In the genomic region with DNA sequence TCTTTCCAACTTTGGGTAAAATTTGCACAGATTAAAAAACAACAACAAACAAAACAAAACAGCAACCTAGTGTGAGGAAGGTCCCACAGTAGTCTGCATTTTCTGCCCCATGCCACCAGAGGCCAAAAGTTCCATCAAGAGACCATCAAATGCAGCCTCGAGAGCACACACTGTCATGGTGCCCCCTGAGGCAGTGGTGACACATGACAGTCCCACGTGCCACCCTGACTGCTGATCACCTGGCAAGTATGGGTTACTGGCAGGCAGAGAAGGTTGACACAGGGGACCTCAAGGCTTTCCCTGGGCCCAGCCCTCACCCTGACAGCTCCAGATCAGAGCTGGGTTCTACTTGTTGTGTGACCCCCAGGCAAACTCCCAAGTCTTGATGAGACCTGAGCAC, we compare ENCODE assay signal across 22 mouse cellular contexts. TPM values are rescaled to one million over a fixed set of nuclear protein-coding genes. Genes with fewer than 3 reads are reported as not detected.
DNase-seq lines count a peak whose midpoint lies in the region; ATAC-seq and TF ChIP-seq lines count a peak whose summit lies in the region.
"Had no signal": no experiment of that assay in that cellular context is flagged by ENCODE, and none has a peak within 500 bp of the region (broad histone marks: within the 10 kb centered on the region; RNA-seq: fewer than 3 reads in every experiment).

No protein-coding gene starts in this region.

- H3K27ac ChIP-seq in layer of hippocampus, adult 2 months, result no peak overlapping the region
- H3K27ac ChIP-seq in midbrain, postnatal 0 days (ENCODE audit: low read depth, low read length), result no peak overlapping the region
- no peak overlapping the region for H3K27ac ChIP-seq in midbrain, embryonic 11.5 days (ENCODE audit: low read depth, low read length)
- no peak overlapping the region for H3K27ac ChIP-seq in forebrain, embryonic 16.5 days (ENCODE audit: low read length)
- H3K27ac ChIP-seq: embryonic facial prominence, embryonic 13.5 days; forebrain, embryonic 13.5 days; heart, adult 2 months; heart, embryonic 15.5 days; hindbrain, embryonic 13.5 days; hindbrain, postnatal 0 days had no signal

- H3K27me3 ChIP-seq in midbrain, postnatal 0 days (ENCODE audit: insufficient read depth, low read length), result no peaks in the 10 kb centered on the region
- no peaks in the 10 kb centered on the region for H3K27me3 ChIP-seq in midbrain, embryonic 11.5 days (ENCODE audit: control insufficient read depth, insufficient read depth, low read length)
- H3K27me3 ChIP-seq in forebrain, embryonic 16.5 days (replicated peaks; ENCODE audit: control insufficient read depth, insufficient read depth, low read length), result no peaks in the 10 kb centered on the region
- H3K27me3 ChIP-seq: CH12.LX; embryonic facial prominence, embryonic 13.5 days; forebrain, embryonic 13.5 days; heart, embryonic 15.5 days; hindbrain, embryonic 13.5 days had no signal

- 46% methylated on average over 2 of the region's 2 CpGs for WGBS in midbrain, postnatal 0 days
- 46% methylated on average over 2 of the region's 2 CpGs for WGBS in midbrain, embryonic 11.5 days
- WGBS in forebrain, embryonic 16.5 days, result 52% methylated on average over 2 of the region's 2 CpGs

- no peak overlapping the region for H3K4me3 ChIP-seq in layer of hippocampus, adult 2 months
- no peak overlapping the region for H3K4me3 ChIP-seq in midbrain, postnatal 0 days (ENCODE audit: low read depth, low read length)
- no peak overlapping the region for H3K4me3 ChIP-seq in midbrain, embryonic 11.5 days (ENCODE audit: low read depth, low read length)
- H3K4me3 ChIP-seq in forebrain, embryonic 16.5 days (replicated peaks; ENCODE audit: low read length), result no peak overlapping the region
- H3K4me3 ChIP-seq: embryonic facial prominence, embryonic 13.5 days; forebrain, embryonic 13.5 days; heart, adult 2 months; heart, embryonic 15.5 days; hindbrain, embryonic 13.5 days had no signal

- no peaks in the 10 kb centered on the region for H3K9me3 ChIP-seq in midbrain, postnatal 0 days (ENCODE audit: low read length)
- H3K9me3 ChIP-seq in midbrain, embryonic 11.5 days (ENCODE audit: control insufficient read depth, low read length), result no peaks in the 10 kb centered on the region
- peaks cover 3% of the 10 kb centered on the region; the same call in 1 of the 2 replicates for H3K9me3 ChIP-seq in forebrain, embryonic 16.5 days (ENCODE audit: control insufficient read depth, low read length)
- H3K9me3 ChIP-seq: embryonic facial prominence, embryonic 13.5 days; forebrain, embryonic 13.5 days; heart, embryonic 15.5 days; hindbrain, embryonic 13.5 days had no signal

- ATAC-seq in midbrain, postnatal 0 days (ENCODE audit: low FRiP score), result no peak
- no peak for ATAC-seq in midbrain, embryonic 11.5 days (ENCODE audit: low FRiP score)
- ATAC-seq in neutrophil, adult 5-6 weeks (ENCODE audit: extremely low read depth, insufficient number of reproducible peaks, low FRiP score, poor library complexity, severe bottlenecking), result 0 out of 2 replicates have a peak, but pooled peaks have one; percentile 33
- no peak for ATAC-seq in forebrain, embryonic 16.5 days
- ATAC-seq: forebrain, embryonic 13.5 days; hindbrain, postnatal 0 days had no signal

- TF ChIP-seq CTCF in layer of hippocampus, adult 2 months (conservative IDR thresholded peaks at IDR 0.05), result peak; percentile 25
- peak; percentile 9; the same call in 1 of the 2 replicates for TF ChIP-seq CTCF in midbrain, postnatal 0 days (IDR thresholded peaks at IDR 0.05)

- no peaks in the 10 kb centered on the region for H3K4me1 ChIP-seq in midbrain, postnatal 0 days (ENCODE audit: insufficient read depth, low read length)
- no peaks in the 10 kb centered on the region for H3K4me1 ChIP-seq in midbrain, embryonic 11.5 days (ENCODE audit: control insufficient read depth, insufficient read depth, low read length)
- no peaks in the 10 kb centered on the region for H3K4me1 ChIP-seq in forebrain, embryonic 16.5 days (replicated peaks; ENCODE audit: control insufficient read depth, insufficient read depth, low read length)
- H3K4me1 ChIP-seq: embryonic facial prominence, embryonic 13.5 days; forebrain, embryonic 13.5 days; heart, embryonic 15.5 days; hindbrain, embryonic 13.5 days had no signal

- no peak overlapping the region for H3K9ac ChIP-seq in midbrain, postnatal 0 days (replicated peaks; ENCODE audit: low read length, poor library complexity, severe bottlenecking)
- H3K9ac ChIP-seq in midbrain, embryonic 11.5 days (ENCODE audit: low read length), result no peak overlapping the region
- H3K9ac ChIP-seq in forebrain, embryonic 16.5 days (replicated peaks; ENCODE audit: low read depth, low read length), result no peak overlapping the region
- H3K9ac ChIP-seq: embryonic facial prominence, embryonic 13.5 days; forebrain, embryonic 13.5 days; heart, embryonic 15.5 days; hindbrain, embryonic 13.5 days had no signal

- DNase-seq in layer of hippocampus, adult 2 months (ENCODE audit: low spot score in 2 of 2), result no peak
- no peak for DNase-seq in layer of hippocampus, adult 18-20 months (ENCODE audit: low spot score in 2 of 2)
- DNase-seq in midbrain, postnatal 0 days (ENCODE audit: low spot score), result no peak
- DNase-seq in midbrain, embryonic 11.5 days (ENCODE audit: low spot score, missing footprints), result no peak
- peak; percentile 49 for DNase-seq in induced T-regulatory cell, adult 2 months (ENCODE audit: low read depth)
- DNase-seq in retina, embryonic 14.5 days (ENCODE audit: low spot score), result no peak
- DNase-seq: adrenal gland, postnatal 14 days; cerebellum, adult 18-20 months; cerebellum, adult 9-11 months; cerebellum, postnatal 36 days; gastrocnemius, postnatal 10 days; heart, adult 2 months; heart, postnatal 14 days had no signal

- peaks cover 14% of the 10 kb centered on the region; the same call in 1 of the 2 replicates for H3K36me3 ChIP-seq in midbrain, postnatal 0 days (ENCODE audit: insufficient read depth, low read length)
- no peaks in the 10 kb centered on the region for H3K36me3 ChIP-seq in midbrain, embryonic 11.5 days (ENCODE audit: control insufficient read depth, insufficient read depth, low read length)
- H3K36me3 ChIP-seq in forebrain, embryonic 16.5 days (ENCODE audit: control insufficient read depth, insufficient read depth), result peaks cover 6% of the 10 kb centered on the region; the same call in 1 of the 2 replicates
- H3K36me3 ChIP-seq: heart, embryonic 15.5 days had no signal

- no peak overlapping the region for H3K4me2 ChIP-seq in midbrain, postnatal 0 days (ENCODE audit: low read depth, low read length, poor library complexity, severe bottlenecking)
- no peak overlapping the region for H3K4me2 ChIP-seq in midbrain, embryonic 11.5 days
- no peak overlapping the region for H3K4me2 ChIP-seq in forebrain, embryonic 16.5 days (ENCODE audit: low read length)
- H3K4me2 ChIP-seq: embryonic facial prominence, embryonic 13.5 days; forebrain, embryonic 13.5 days; heart, embryonic 11.5 days; heart, embryonic 15.5 days; hindbrain, embryonic 13.5 days had no signal

RNA-seq across cellular contexts. Expression of gene Apobec3, which starts 28.3 kb away (rescaled TPM):
- total RNA-seq in layer of hippocampus, adult 2 months (2021), result 1 to 10 TPM; 5.5 to 5.8 TPM
- 1 to 10 TPM; 4.3 to 4.4 TPM for total RNA-seq in layer of hippocampus, adult 18-20 months (2021)
- total RNA-seq in midbrain, postnatal 0 days (2014; rRNA removed), result 3.4 and 5.4 TPM in 2 replicates
- 3.3 and 3.4 TPM in 2 replicates for polyA plus RNA-seq in midbrain, postnatal 0 days (2015; fragmentation: Nextera tagmentation; extraction: Ambion mirVana)
- 5.5 and 6.0 TPM in 2 replicates for polyA plus RNA-seq in midbrain, embryonic 11.5 days (2014; fragmentation: Nextera tagmentation; extraction: Ambion mirVana)
- total RNA-seq in neutrophil, adult 5-6 weeks (2017), result 473 and 531 TPM in 2 replicates
- 6.7 and 8.5 TPM in 2 replicates for polyA plus RNA-seq in forebrain, embryonic 16.5 days (2015; fragmentation: Nextera tagmentation; extraction: Ambion mirVana)

RNA-seq across cellular contexts. Expression of gene Cbx7, which starts 51.1 kb away (rescaled TPM):
- total RNA-seq in layer of hippocampus, adult 2 months (2021), result 10 to 100 TPM; 49.8 to 50.3 TPM
- 10 to 100 TPM; 62.3 to 62.7 TPM for total RNA-seq in layer of hippocampus, adult 18-20 months (2021)
- total RNA-seq in midbrain, postnatal 0 days (2014; rRNA removed), result 7.7 and 14.9 TPM in 2 replicates
- 3.4 and 3.5 TPM in 2 replicates for polyA plus RNA-seq in midbrain, postnatal 0 days (2015; fragmentation: Nextera tagmentation; extraction: Ambion mirVana)
- 1.4 and 1.9 TPM in 2 replicates for polyA plus RNA-seq in midbrain, embryonic 11.5 days (2014; fragmentation: Nextera tagmentation; extraction: Ambion mirVana)
- total RNA-seq in neutrophil, adult 5-6 weeks (2017), result 109 and 121 TPM in 2 replicates
- 3.0 and 4.0 TPM in 2 replicates for polyA plus RNA-seq in forebrain, embryonic 16.5 days (2015; fragmentation: Nextera tagmentation; extraction: Ambion mirVana)

Comparison
In these comparisons a context has a peak if more than half of its experiments do, and no peak if none do; other contexts are left out.
1. RNA of gene Apobec3, which starts 28.3 kb away (total RNA-seq): 473 to 531 TPM in neutrophil, adult 5-6 weeks; 5.5 to 5.8 TPM in layer of hippocampus, adult 2 months, 3.4 to 5.4 TPM in midbrain, postnatal 0 days and 4.3 to 4.4 TPM in layer of hippocampus, adult 18-20 months; every median in the first group is over 10 times any median in the second.